Mouse (Mus musculus) MEL (cell line): Measurements from ENCODE around the gene Cenpj.

Source experiments
- CTCF ChIP-seq, 3 experiments: IDR thresholded peaks in 2 of 3; conservative IDR thresholded peaks in 1 of 3; 2 replicates each; pipeline ENCODE4 v1.5.1; 2011 to 2012; ENCODE audit warnings: low read length in 3 of 3, low read depth in 2 of 3, mild to moderate bottlenecking in 2 of 3, improper control_type of control experiment in 1 of 3, inconsistent platforms in 1 of 3, mixed read lengths in 1 of 3, moderate library complexity in 1 of 3; ENCODE audit not compliant: control insufficient read depth in 1 of 3, insufficient read depth in 1 of 3, poor library complexity in 1 of 3, severe bottlenecking in 1 of 3
- EP300 ChIP-seq, 2 experiments: IDR thresholded peaks; 2 replicates each; pipeline ENCODE4 v1.6.1; 2011; ENCODE audit warnings: improper control_type of control experiment in 2 of 2, low read length in 2 of 2, low read depth in 1 of 2, mild to moderate bottlenecking in 1 of 2
- HCFC1 ChIP-seq: IDR thresholded peaks from 2 replicates; pipeline ENCODE4 v1.6.1; 2012; ENCODE audit warnings: low read depth, mild to moderate bottlenecking, inconsistent platforms, low read length, improper control_type of control experiment, moderate library complexity
- MEF2A ChIP-seq: IDR thresholded peaks from 2 replicates; pipeline ENCODE4 v1.6.1; 2014; ENCODE audit warnings: low read depth, mild to moderate bottlenecking, inconsistent platforms, low read length, improper control_type of control experiment; ENCODE audit not compliant: poor library complexity, insufficient replicate concordance, severe bottlenecking; ENCODE audit errors: extremely low read depth
- NRF1 ChIP-seq: IDR thresholded peaks from 2 replicates; pipeline ENCODE4 v1.6.1; 2014; ENCODE audit warnings: low read depth, mild to moderate bottlenecking, inconsistent platforms, low read length, improper control_type of control experiment, moderate library complexity; ENCODE audit not compliant: poor library complexity, insufficient read depth, severe bottlenecking
- POLR2A ChIP-seq, 2 experiments: IDR thresholded peaks; 2 replicates each; pipeline ENCODE4 v1.6.1; 2011 to 2012; ENCODE audit warnings: low read length in 2 of 2, mild to moderate bottlenecking in 2 of 2, control low read depth in 1 of 2, improper control_type of control experiment in 1 of 2, low read depth in 1 of 2, moderate library complexity in 1 of 2; ENCODE audit not compliant: control insufficient read depth in 1 of 2, insufficient read depth in 1 of 2, poor library complexity in 1 of 2
- POLR2AphosphoS2 ChIP-seq: IDR thresholded peaks from 2 replicates; pipeline ENCODE4 v1.6.1; 2011; ENCODE audit warnings: low read length, improper control_type of control experiment
- TAL1 ChIP-seq: IDR thresholded peaks from 2 replicates; pipeline ENCODE4 v1.6.1; 2012; ENCODE audit warnings: mild to moderate bottlenecking, inconsistent platforms, low read length, moderate library complexity, mixed read lengths
- USF2 ChIP-seq, 2 experiments: IDR thresholded peaks; 2 replicates each; pipeline ENCODE4 v1.6.1; 2011 to 2012; ENCODE audit warnings: improper control_type of control experiment in 2 of 2, low read length in 2 of 2, borderline replicate concordance in 1 of 2, inconsistent platforms in 1 of 2, low read depth in 1 of 2, mild to moderate bottlenecking in 1 of 2; ENCODE audit not compliant: insufficient read depth in 1 of 2

DNA sequence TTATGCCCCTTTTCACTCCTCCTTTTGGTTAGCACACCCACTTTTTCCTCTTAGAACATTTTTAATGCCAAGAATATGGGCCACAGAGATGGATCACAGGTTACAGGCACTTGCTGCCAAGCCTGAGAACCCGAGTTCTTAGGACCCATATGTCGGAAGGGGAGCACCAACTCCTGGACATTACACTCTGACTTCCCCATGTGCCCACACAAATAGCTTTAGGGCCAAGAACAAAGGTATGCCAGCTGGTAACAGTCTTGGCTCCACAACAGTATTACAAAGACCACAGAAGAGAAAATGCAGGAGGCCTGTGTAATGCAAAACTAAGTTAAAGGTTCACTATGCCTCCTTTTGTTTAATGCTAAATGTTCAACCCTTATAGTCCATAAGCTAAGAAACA is 44.4 kb downstream of the Cenpj start:
- no peak for TF ChIP-seq HCFC1
- no peak for TF ChIP-seq MEF2A
- TF ChIP-seq EP300 (IDR thresholded peaks at IDR 0.05; ENCODE audit: low read depth in 1 of 2, low read length in 2 of 2): no peak
- TF ChIP-seq USF2 (IDR thresholded peaks at IDR 0.05; ENCODE audit: borderline replicate concordance in 1 of 2, insufficient read depth in 1 of 2, low read depth in 1 of 2, low read length in 2 of 2): no peak
- TF ChIP-seq NRF1: no peak
- no peak for TF ChIP-seq CTCF (IDR thresholded peaks at IDR 0.05 in 2 of 3, conservative IDR thresholded peaks at IDR 0.05 in 1 of 3; ENCODE audit: control insufficient read depth in 1 of 3, insufficient read depth in 1 of 3, low read depth in 2 of 3, low read length in 3 of 3, poor library complexity in 1 of 3, severe bottlenecking in 1 of 3)
- TF ChIP-seq POLR2A (IDR thresholded peaks at IDR 0.05; ENCODE audit: control insufficient read depth in 1 of 2, insufficient read depth in 1 of 2, low read depth in 1 of 2, low read length in 2 of 2, poor library complexity in 1 of 2): no peak
- no peak for TF ChIP-seq POLR2AphosphoS2
- no peak for TF ChIP-seq TAL1
